Mouse (Mus musculus) heart, embryonic 16.5 days (tissue): ENCODE measurements at regions not wholly inside any gene's neighbourhood (a gene's known extent, or its start where the extent isn't known, plus 50 kb on each side); places are given as distances from the start of the nearest gene placed in this dataset.

Source experiments
- ATAC-seq: fragments of 200-750 bp; cut with Nextera tagmentation; replicated peaks from 2 replicates; pipeline ENCODE4 v1.8.0; 2017; ENCODE audit warnings: moderate number of reproducible peaks; ENCODE audit not compliant: insufficient read depth, low FRiP score; ENCODE audit errors: extremely low read depth
- H3K27ac ChIP-seq: fragments of 300-500 bp; sonication (generic); 2 replicates; pipeline ENCODE4 v1.5.1; 2014; ENCODE audit warnings: mild to moderate bottlenecking, low read length, control low read depth, moderate library complexity
- H3K27me3 ChIP-seq: fragments of 300-500 bp; sonication (generic); 2 replicates; pipeline ENCODE4 v1.6.1; 2014; ENCODE audit warnings: low read length, mixed read lengths; ENCODE audit not compliant: control insufficient read depth, insufficient read depth
- H3K36me3 ChIP-seq: fragments of 300-500 bp; sonication (generic); 2 replicates; pipeline ENCODE4 v1.6.1; 2014; ENCODE audit not compliant: control insufficient read depth, insufficient read depth
- H3K4me1 ChIP-seq: fragments of 300-500 bp; sonication (generic); 2 replicates; pipeline ENCODE4 v1.6.1; 2014; ENCODE audit warnings: low read length, mixed read lengths; ENCODE audit not compliant: control insufficient read depth, insufficient read depth
- H3K4me2 ChIP-seq: fragments of 300-500 bp; sonication (generic); 2 replicates; pipeline ENCODE4 v1.6.1; 2014; ENCODE audit warnings: low read depth, mild to moderate bottlenecking, control low read depth, low read length
- H3K4me3 ChIP-seq: fragments of 300-500 bp; sonication (generic); 2 replicates; pipeline ENCODE4 v1.5.1; 2014; ENCODE audit warnings: mild to moderate bottlenecking, control low read depth, low read length
- H3K9ac ChIP-seq: fragments of 300-500 bp; sonication (generic); 2 replicates; pipeline ENCODE4 v1.6.1; 2014; ENCODE audit warnings: low read length, control low read depth
- H3K9me3 ChIP-seq: fragments of 300-500 bp; sonication (generic); replicated peaks from 2 replicates; pipeline ENCODE4 v1.6.1; 2016; ENCODE audit warnings: low read length; ENCODE audit not compliant: control insufficient read depth
- WGBS: fragments of 180-500 bp; shearing (Covaris S2); extraction: QIAGEN DNeasy Blood & Tissue Kit; methylation state at CpG from one replicate; pipeline ENCODE4 v1.1.7; 2014; 5-methylcytosine and 5-hydroxymethylcytosine counted together

DNA sequence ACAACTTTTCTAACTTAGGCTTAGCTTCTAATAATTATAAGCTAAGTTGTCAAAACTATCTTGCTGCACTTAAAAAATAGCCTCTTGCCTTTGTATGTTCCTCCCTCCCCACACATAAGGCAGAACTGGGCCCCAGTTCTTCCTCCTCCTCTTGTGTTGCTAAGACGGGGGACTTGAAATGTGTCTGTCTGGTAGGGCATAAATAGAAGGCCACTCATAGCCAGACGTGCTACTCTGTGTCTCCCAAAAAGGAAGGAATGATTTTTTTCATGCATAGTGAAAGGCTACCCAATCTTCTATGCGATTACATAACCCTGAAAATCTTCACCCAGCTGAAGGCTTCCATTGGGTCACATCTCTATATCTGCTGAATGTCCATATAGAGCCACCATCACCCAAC lies 183.5 kb downstream of the Hsfy2 start:
- 61% methylated on average over 3 of the region's 3 CpGs for WGBS
- no peak overlapping the region for H3K27ac ChIP-seq
- H3K36me3 ChIP-seq, result no peaks in the 10 kb centered on the region
- H3K4me2 ChIP-seq, result no peak overlapping the region
- no peaks in the 10 kb centered on the region for H3K27me3 ChIP-seq
- H3K9ac ChIP-seq, result no peak overlapping the region
- no peaks in the 10 kb centered on the region for H3K9me3 ChIP-seq
- ATAC-seq, result no peak
- H3K4me3 ChIP-seq, result no peak overlapping the region
- H3K4me1 ChIP-seq, result no peaks in the 10 kb centered on the region

DNA sequence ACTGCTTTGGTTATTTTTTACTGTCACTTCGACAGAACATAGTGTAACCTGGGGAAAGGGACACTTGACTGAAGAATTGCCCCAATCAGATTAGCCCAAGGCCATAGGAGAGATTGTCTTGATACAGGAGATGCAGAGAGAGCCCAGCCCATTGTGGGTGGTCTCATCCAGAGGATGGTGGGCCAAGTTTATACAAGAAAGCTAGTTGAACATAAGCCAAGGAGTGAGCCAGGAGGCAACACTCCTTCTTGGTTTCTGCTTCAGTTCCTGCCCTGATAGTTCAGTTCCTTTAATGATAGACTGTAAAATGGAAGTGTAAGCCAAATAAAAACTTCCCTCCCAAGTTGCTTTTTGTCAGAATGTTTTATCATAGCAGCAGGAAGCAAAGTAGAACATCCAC lies 194.4 kb downstream of the Hsfy2 start:
- no peak for ATAC-seq
- Histone ChIP-seq H3K27ac (no peak overlapping the region), H3K36me3 (no peaks in the 10 kb centered on the region), H3K9ac (no peak overlapping the region), H3K27me3 (no peaks in the 10 kb centered on the region), H3K9me3 (no peaks in the 10 kb centered on the region), H3K4me2 (no peak overlapping the region), H3K4me1 (no peaks in the 10 kb centered on the region), H3K4me3 (no peak overlapping the region)
- 75% methylated on average over 1 of the region's 1 CpGs for WGBS

DNA sequence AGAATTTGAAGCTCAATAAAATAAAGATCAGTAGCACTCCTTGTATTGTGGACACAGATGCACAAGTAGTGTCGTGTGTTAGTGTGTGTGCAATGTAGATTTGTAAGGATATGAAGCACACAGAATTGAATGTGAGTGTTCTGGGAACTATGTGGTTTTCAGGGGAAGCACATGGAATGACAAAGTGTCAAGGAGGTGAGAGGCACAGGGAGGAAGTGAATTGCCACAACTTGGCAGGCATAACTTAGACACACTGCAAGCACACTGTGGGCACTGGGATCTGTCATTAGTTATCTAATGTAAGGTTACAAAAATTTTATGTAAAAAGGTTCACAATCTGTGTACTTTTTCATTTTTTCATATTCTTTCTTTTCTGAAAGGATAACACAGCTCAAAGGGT lies 230.4 kb downstream of the Hsfy2 start:
- H3K9me3 ChIP-seq, result no peaks in the 10 kb centered on the region
- no peak overlapping the region for H3K27ac ChIP-seq
- WGBS, result 73% methylated on average over 1 of the region's 1 CpGs
- no peak overlapping the region for H3K4me2 ChIP-seq
- H3K36me3 ChIP-seq, result no peaks in the 10 kb centered on the region
- H3K9ac ChIP-seq, result no peak overlapping the region
- H3K27me3 ChIP-seq, result no peaks in the 10 kb centered on the region
- no peaks in the 10 kb centered on the region for H3K4me1 ChIP-seq
- no peak overlapping the region for H3K4me3 ChIP-seq
- no peak for ATAC-seq

DNA sequence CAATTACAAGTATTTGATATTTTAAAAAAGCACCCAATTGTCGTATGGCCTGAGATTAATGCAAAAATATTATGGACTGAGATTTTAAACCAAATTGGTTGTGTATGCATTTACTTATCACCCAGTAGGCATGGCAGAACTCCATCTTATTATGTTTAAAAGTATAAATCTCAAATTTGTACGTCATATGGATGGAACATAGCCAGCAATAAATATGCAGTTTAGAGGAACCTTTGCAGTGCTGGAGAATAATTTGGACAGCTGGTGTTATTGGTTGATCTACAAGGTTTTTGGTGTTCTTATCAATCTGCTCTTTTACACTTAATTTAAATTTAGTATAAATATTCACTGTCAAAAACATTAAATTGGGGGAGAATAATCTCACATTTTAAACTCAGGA lies 233.9 kb downstream of the Hsfy2 start:
- WGBS, result 81% methylated on average over 2 of the region's 2 CpGs

GRCm38 (mm10) chr1:56395832-56396231 lies 241.4 kb downstream of the Hsfy2 start:
- H3K4me1 ChIP-seq, result no peaks in the 10 kb centered on the region
- ATAC-seq, result no peak
- no peak overlapping the region for H3K4me3 ChIP-seq
- 72% methylated on average over 6 of the region's 6 CpGs for WGBS
- H3K9ac ChIP-seq, result no peak overlapping the region
- H3K27me3 ChIP-seq, result no peaks in the 10 kb centered on the region
- no peaks in the 10 kb centered on the region for H3K9me3 ChIP-seq
- no peak overlapping the region for H3K4me2 ChIP-seq
- no peaks in the 10 kb centered on the region for H3K36me3 ChIP-seq
- H3K27ac ChIP-seq, result no peak overlapping the region

More for the DNA sequence above, 233.9 kb downstream of the Hsfy2 start:
- Histone ChIP-seq H3K9me3 (no peaks in the 10 kb centered on the region), H3K9ac (no peak overlapping the region), H3K27ac (no peak overlapping the region), H3K4me2 (no peak overlapping the region), H3K4me3 (no peak overlapping the region), H3K27me3 (no peaks in the 10 kb centered on the region), H3K4me1 (no peaks in the 10 kb centered on the region), H3K36me3 (no peaks in the 10 kb centered on the region)
- ATAC-seq, result no peak

GRCm38 (mm10) chr1:56387086-56387485 lies 250.1 kb downstream of the Hsfy2 start:
- WGBS, result 52% methylated on average over 6 of the region's 6 CpGs
- no peak overlapping the region for H3K9ac ChIP-seq
- no peak overlapping the region for H3K4me2 ChIP-seq
- no peak for ATAC-seq
- H3K27me3 ChIP-seq, result no peaks in the 10 kb centered on the region
- H3K9me3 ChIP-seq, result no peaks in the 10 kb centered on the region
- no peak overlapping the region for H3K27ac ChIP-seq
- H3K36me3 ChIP-seq, result no peaks in the 10 kb centered on the region
- H3K4me3 ChIP-seq, result no peak overlapping the region
- H3K4me1 ChIP-seq, result no peaks in the 10 kb centered on the region

GRCm38 (mm10) chr1:56366319-56366718 lies 270.9 kb downstream of the Hsfy2 start:
- H3K4me3 ChIP-seq, result no peak overlapping the region
- no peak overlapping the region for H3K4me2 ChIP-seq
- H3K9ac ChIP-seq, result no peak overlapping the region
- 77% methylated on average over 2 of the region's 2 CpGs for WGBS
- no peak overlapping the region for H3K27ac ChIP-seq
- no peaks in the 10 kb centered on the region for H3K4me1 ChIP-seq
- no peak for ATAC-seq
- H3K9me3 ChIP-seq, result no peaks in the 10 kb centered on the region
- H3K27me3 ChIP-seq, result no peaks in the 10 kb centered on the region
- no peaks in the 10 kb centered on the region for H3K36me3 ChIP-seq

DNA sequence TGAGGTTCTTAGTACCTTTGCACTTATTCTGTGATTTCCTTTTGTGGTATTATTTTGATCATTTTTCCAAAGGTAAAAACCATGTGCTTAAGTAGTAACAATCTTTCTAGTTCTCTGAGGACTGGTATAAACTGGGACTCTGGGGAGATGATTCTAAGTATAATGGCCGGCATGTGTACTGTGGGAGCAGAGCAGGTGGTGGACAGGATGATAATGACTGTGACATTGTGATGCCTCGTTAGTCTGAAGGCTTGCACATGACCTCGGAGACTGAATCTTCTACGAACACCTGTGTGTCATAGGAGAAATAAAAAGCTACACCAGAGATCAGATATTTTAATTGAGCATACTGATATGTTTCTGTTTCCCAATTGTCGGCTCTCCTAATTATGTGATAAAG lies 276.4 kb downstream of the Hsfy2 start:
- ATAC-seq, result no peak
- Histone ChIP-seq H3K4me1 (no peaks in the 10 kb centered on the region), H3K27me3 (no peaks in the 10 kb centered on the region), H3K4me3 (no peak overlapping the region), H3K27ac (no peak overlapping the region), H3K9ac (no peak overlapping the region), H3K9me3 (no peaks in the 10 kb centered on the region), H3K36me3 (no peaks in the 10 kb centered on the region), H3K4me2 (no peak overlapping the region)
- WGBS, result 74% methylated on average over 5 of the region's 5 CpGs

DNA sequence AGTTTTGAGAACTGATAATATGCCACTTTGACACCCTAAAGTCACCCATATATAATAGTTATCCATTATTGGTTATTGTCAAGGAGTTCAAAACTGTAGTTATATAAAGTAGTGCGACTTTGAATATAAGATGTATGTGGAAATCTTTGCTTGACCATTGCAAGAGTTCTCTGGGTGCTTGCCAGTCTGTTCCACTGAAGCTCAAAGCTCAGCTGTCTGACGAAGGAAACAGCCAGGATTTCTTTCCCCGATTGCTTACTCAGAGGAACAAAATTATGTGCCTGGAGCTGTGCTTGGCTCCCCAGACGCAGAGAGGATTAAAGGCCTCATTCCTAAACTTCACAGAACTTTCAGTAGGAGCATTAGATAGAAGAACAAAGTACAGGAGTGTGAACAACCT lies 290.6 kb downstream of the Hsfy2 start:
- H3K27me3 ChIP-seq, result no peaks in the 10 kb centered on the region
- H3K4me3 ChIP-seq, result no peak overlapping the region
- no peak overlapping the region for H3K27ac ChIP-seq
- 64% methylated on average over 4 of the region's 4 CpGs for WGBS
- no peak overlapping the region for H3K9ac ChIP-seq
- H3K36me3 ChIP-seq, result no peaks in the 10 kb centered on the region
- no peaks in the 10 kb centered on the region for H3K4me1 ChIP-seq
- ATAC-seq, result no peak
- no peaks in the 10 kb centered on the region for H3K9me3 ChIP-seq
- H3K4me2 ChIP-seq, result no peak overlapping the region

- Histone ChIP-seq H3K36me3 (no peaks in the 10 kb centered on the region), H3K27ac (no peak overlapping the region), H3K9me3 (no peaks in the 10 kb centered on the region), H3K4me1 (no peaks in the 10 kb centered on the region), H3K4me2 (no peak overlapping the region), H3K27me3 (no peaks in the 10 kb centered on the region), H3K4me3 (no peak overlapping the region), H3K9ac (no peak overlapping the region)
- no peak for ATAC-seq
- WGBS, result 60% methylated on average over 6 of the region's 6 CpGs
These were observed 292.3 kb downstream of the Hsfy2 start for GRCm38 (mm10) chr1:56344952-56345351.
